Mouse (Mus musculus) intestine, postnatal 0 days (tissue): ENCODE data around the gene C530008M17Rik. TPM values are rescaled to one million over a fixed set of nuclear protein-coding genes. Genes with fewer than 3 reads are reported as not detected.
A peak's percentile ranks its signal among the peaks of the same experiment; 100 is the strongest.

Experiments used
- ATAC-seq: fragments of 200-750 bp; cut with Nextera tagmentation; 2 replicates; pipeline ENCODE4 v1.8.0; 2017; ENCODE audit warnings: mild to moderate bottlenecking, moderate TSS enrichment, moderate library complexity
- H3K27ac ChIP-seq: fragments of 300-500 bp; sonication (generic); 2 replicates; pipeline ENCODE4 v1.5.1; 2014; ENCODE audit warnings: mild to moderate bottlenecking, low read depth, low read length, moderate library complexity
- H3K27me3 ChIP-seq: fragments of 300-500 bp; sonication (generic); replicated peaks from 2 replicates; pipeline ENCODE4 v1.6.1; 2014; ENCODE audit warnings: low read length, mixed read lengths; ENCODE audit not compliant: control insufficient read depth, insufficient read depth
- H3K36me3 ChIP-seq: fragments of 300-500 bp; sonication (generic); 2 replicates; pipeline ENCODE4 v1.6.1; 2014; ENCODE audit warnings: mild to moderate bottlenecking, moderate library complexity; ENCODE audit not compliant: control insufficient read depth, insufficient read depth
- H3K4me1 ChIP-seq: fragments of 300-500 bp; sonication (generic); replicated peaks from 2 replicates; pipeline ENCODE4 v1.6.1; 2014; ENCODE audit warnings: antibody characterized with exemption, low read length, mixed read lengths; ENCODE audit not compliant: control insufficient read depth, insufficient read depth
- H3K4me2 ChIP-seq: fragments of 300-500 bp; sonication (generic); replicated peaks from 2 replicates; pipeline ENCODE4 v1.6.1; 2014; ENCODE audit warnings: low read depth, mild to moderate bottlenecking, moderate library complexity
- H3K4me3 ChIP-seq: fragments of 300-500 bp; sonication (generic); 2 replicates; pipeline ENCODE4 v1.5.1; 2014; ENCODE audit warnings: low read depth, low read length
- H3K9ac ChIP-seq: fragments of 300-500 bp; sonication (generic); 2 replicates; pipeline ENCODE4 v1.6.1; 2014; ENCODE audit warnings: mild to moderate bottlenecking, low read depth, low read length
- H3K9me3 ChIP-seq: fragments of 300-500 bp; sonication (generic); 2 replicates; pipeline ENCODE4 v1.6.1; 2016; ENCODE audit warnings: mixed run types; ENCODE audit not compliant: control insufficient read depth
- CTCF ChIP-seq: sonication (generic); IDR thresholded peaks from 2 replicates; pipeline ENCODE4 v1.5.1; 2016; ENCODE audit warnings: low read depth, mild to moderate bottlenecking, control low read depth, antibody characterized with exemption, moderate library complexity
- WGBS: fragments of 180-500 bp; shearing (Covaris S2); extraction: QIAGEN DNeasy Blood & Tissue Kit; methylation state at CpG from one replicate; pipeline ENCODE4 v1.1.7; 2014; 5-methylcytosine and 5-hydroxymethylcytosine counted together
- polyA plus RNA-seq: library from polyadenylated mRNA; unstranded; fragments of >200 nt; fragmentation: Nextera tagmentation; extraction: Ambion mirVana; gene quantifications from 2 replicates; pipeline ENCODE4 v1.2.1, GENCODE M21; 2015

Gene C530008M17Rik
- polyA plus RNA-seq = 15.3 and 18.1 TPM in 2 replicates

DNA sequence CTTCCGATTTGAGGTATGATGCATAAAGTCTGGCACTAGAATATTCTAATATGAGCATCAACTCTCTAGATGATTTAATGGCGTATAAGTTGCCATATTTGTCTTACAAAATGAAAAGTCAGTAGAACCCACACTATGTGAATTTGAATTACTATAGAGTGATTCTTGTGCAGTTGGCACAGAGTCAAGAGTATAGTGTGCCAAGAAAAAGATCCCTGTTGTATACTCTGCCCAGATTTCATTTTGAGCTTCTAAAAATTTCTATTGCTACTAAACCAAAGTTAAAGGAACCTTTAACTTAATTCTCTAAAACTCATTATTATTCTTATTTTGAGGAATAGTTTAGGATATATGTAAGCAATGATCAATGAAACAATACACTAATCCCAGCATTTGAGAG, at the start of gene C530008M17Rik:
TSS of gene C530008M17Rik (plus strand) at position 301 of the 400 bp plus-strand sequence.
- WGBS = 86% methylated on average over 2 of the region's 2 CpGs
- no peak for ATAC-seq
- H3K27me3 ChIP-seq = no peaks in the 10 kb centered on the region
- peak within 1 kb of the TSS; percentile 81 for H3K4me3 ChIP-seq
- H3K36me3 ChIP-seq = no peaks in the 10 kb centered on the region
- no peaks in the 10 kb centered on the region for H3K9me3 ChIP-seq
- no peak for TF ChIP-seq CTCF
- no peak within 1 kb of the TSS for H3K27ac ChIP-seq
- H3K4me2 ChIP-seq = peak within 1 kb of the TSS; percentile 99
- peak within 1 kb of the TSS; percentile 78 for H3K9ac ChIP-seq
- no peaks in the 10 kb centered on the region for H3K4me1 ChIP-seq

GRCm38 (mm10) chr5:76609702-76610370, 46.5 kb upstream of the C530008M17Rik start:
- no peaks in the 10 kb centered on the region for H3K4me1 ChIP-seq
- 0 out of 2 replicates have a peak overlapping the region, but pooled peaks have one; percentile 35 for H3K4me2 ChIP-seq
- 58% methylated on average over 8 of the region's 8 CpGs for WGBS
- ATAC-seq = peak; percentile 97
- H3K9ac ChIP-seq = no peak overlapping the region
- no peaks in the 10 kb centered on the region for H3K9me3 ChIP-seq
- H3K4me3 ChIP-seq = no peak overlapping the region
- no peaks in the 10 kb centered on the region for H3K27me3 ChIP-seq
- TF ChIP-seq CTCF = no peak
- peak overlapping the region; percentile 68 for H3K27ac ChIP-seq
- H3K36me3 ChIP-seq = peaks cover 34% of the 10 kb centered on the region

DNA sequence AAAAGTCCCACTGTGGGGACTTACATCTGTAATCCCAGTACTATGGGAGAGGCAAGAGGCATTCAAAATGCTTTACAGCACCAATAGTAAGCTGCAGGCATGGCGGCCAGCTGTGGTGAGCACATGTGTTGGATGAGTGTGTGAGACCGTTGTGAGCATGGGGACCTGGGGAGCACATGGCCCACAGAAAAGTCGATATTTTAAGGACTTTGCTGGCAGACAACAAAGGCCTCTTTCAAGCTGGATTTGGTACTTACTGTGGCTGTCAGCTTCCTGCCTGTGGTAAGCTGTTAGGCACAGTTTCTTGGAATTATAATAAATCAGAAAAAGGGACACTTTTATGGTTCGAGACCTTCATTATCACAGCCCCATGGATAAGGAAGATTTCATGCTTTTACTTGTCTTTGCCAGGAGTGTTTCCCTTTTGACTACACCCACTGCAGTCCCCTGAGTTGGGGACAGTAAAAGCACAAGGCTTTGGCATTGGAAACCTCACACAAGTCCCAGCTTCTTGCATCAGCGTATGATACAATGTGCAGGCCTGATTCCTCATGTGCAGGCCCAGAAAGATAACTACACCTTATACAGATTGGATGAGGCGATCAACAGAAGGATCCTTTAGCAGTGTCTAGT, 43.3 kb upstream of the C530008M17Rik start:
- ATAC-seq = no peak
- no peak for TF ChIP-seq CTCF
- no peak overlapping the region for H3K4me3 ChIP-seq

DNA sequence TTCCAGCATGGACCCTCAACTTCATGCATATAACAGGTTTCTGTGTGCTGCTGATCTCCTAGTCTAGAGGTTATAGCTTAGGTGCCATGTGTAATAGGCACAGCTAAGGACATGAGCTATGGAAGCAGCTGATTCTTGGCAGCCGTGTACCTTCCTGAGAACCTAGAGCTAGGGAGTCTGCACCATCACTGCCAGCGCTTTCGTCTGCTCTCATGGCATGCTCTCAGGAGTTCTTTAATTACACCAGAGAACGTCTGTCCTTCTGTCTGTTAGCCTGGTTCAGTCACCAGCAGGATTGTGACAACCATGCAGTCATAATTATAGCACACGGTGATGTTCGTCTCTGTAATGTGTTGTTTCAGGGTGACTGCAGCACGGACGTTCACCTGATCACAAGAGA, 41.0 kb upstream of the C530008M17Rik start:
- no peak overlapping the region for H3K27ac ChIP-seq
- H3K4me3 ChIP-seq = no peak overlapping the region
- no peak overlapping the region for H3K4me2 ChIP-seq
- H3K9me3 ChIP-seq = no peaks in the 10 kb centered on the region
- ATAC-seq = no peak
- WGBS = 94% methylated on average over 8 of the region's 8 CpGs
- H3K9ac ChIP-seq = no peak overlapping the region
- H3K27me3 ChIP-seq = no peaks in the 10 kb centered on the region
- TF ChIP-seq CTCF = no peak
- H3K36me3 ChIP-seq = peaks cover 39% of the 10 kb centered on the region
- no peaks in the 10 kb centered on the region for H3K4me1 ChIP-seq

More for the DNA sequence above, 43.3 kb upstream of the C530008M17Rik start:
- H3K27me3 ChIP-seq = no peaks in the 10 kb centered on the region
- no peak overlapping the region for H3K27ac ChIP-seq
- H3K9me3 ChIP-seq = no peaks in the 10 kb centered on the region
- no peaks in the 10 kb centered on the region for H3K4me1 ChIP-seq
- peaks cover 28% of the 10 kb centered on the region for H3K36me3 ChIP-seq
- WGBS = 71% methylated on average over 6 of the region's 6 CpGs
- H3K9ac ChIP-seq = no peak overlapping the region
- H3K4me2 ChIP-seq = no peak overlapping the region

DNA sequence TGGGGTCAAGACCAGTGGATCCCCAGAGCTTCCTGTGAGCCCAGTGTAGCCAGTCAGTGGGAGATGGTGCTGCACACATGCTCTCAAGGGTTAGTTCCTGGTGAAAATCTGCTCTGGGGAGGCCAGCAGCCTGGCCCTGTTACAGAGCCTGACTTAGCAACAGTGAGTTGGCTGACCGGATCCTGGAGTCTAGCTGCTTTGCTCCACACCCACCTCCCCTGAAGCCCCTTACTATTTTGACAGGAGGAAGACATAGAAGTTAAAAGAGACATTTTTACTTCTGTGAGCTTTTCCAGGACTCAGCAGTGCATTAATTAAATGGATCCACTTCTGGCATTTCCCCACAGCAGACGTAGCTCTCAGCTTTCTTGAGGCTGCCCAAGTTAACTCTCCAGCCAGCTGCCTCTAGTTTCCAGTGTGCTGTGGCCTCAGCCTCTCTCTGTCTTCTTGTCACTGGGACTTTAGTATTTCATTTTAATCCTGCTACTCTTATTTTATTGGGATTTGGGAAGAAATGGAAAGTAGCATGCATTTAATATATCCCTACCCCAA, 40.0 kb upstream of the C530008M17Rik start:
- 82% methylated on average over 2 of the region's 2 CpGs for WGBS
- no peak overlapping the region for H3K4me2 ChIP-seq

DNA sequence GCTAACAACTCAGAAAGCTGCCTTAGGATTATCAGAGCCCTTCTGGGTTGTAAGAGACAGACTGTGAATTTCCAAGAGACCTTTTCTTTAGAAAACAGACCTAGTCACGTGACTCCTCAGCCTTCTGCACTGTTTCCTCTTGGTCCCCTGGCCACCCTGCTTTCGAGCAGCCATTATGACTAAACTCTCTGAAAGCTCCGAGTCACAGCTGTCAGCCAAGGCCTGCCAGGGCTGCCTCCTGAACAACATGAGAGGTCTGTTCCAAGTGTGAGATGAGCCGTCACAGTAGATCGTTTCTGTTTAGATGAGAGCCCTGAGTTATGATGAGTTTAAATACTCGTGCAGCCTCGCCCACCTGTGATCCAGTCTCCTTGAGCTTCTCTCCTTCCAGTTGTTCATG, 37.6 kb upstream of the C530008M17Rik start:
- 67% methylated on average over 7 of the region's 7 CpGs for WGBS
- no peak overlapping the region for H3K27ac ChIP-seq
- no peak for TF ChIP-seq CTCF
- peaks cover 42% of the 10 kb centered on the region for H3K36me3 ChIP-seq
- no peaks in the 10 kb centered on the region for H3K4me1 ChIP-seq
- no peak overlapping the region for H3K4me2 ChIP-seq
- H3K27me3 ChIP-seq = no peaks in the 10 kb centered on the region
- no peak overlapping the region for H3K9ac ChIP-seq
- H3K9me3 ChIP-seq = no peaks in the 10 kb centered on the region
- no peak overlapping the region for H3K4me3 ChIP-seq
- ATAC-seq = no peak

More for the DNA sequence above, 40.0 kb upstream of the C530008M17Rik start:
- H3K4me1 ChIP-seq = no peaks in the 10 kb centered on the region
- H3K4me3 ChIP-seq = no peak overlapping the region
- peaks cover 40% of the 10 kb centered on the region for H3K36me3 ChIP-seq
- H3K27me3 ChIP-seq = no peaks in the 10 kb centered on the region
- no peak overlapping the region for H3K9ac ChIP-seq
- no peak overlapping the region for H3K27ac ChIP-seq
- TF ChIP-seq CTCF = no peak
- H3K9me3 ChIP-seq = no peaks in the 10 kb centered on the region
- ATAC-seq = no peak
